Mouse (Mus musculus) thymus, postnatal 0 days (tissue): ENCODE data around the gene Gm49711. TPM values are rescaled to one million over a fixed set of nuclear protein-coding genes. Genes with fewer than 3 reads are reported as not detected.

ENCODE experiments used
- DNase-seq: peaks from one replicate; pipeline ENCODE4 v3.0.0-alpha.2; 2015; ENCODE audit warnings: low spot score
- polyA plus RNA-seq: library from polyadenylated mRNA; unstranded; fragments of >200 nt; fragmentation: Nextera tagmentation; extraction: Ambion mirVana; gene quantifications from 2 replicates; pipeline ENCODE4 v1.2.1, GENCODE M21; 2015

The Gm49711 gene
- polyA plus RNA-seq, result not detected in 2 replicates

- peak; percentile 86 for DNase-seq
Observed at GRCm38 (mm10) chr16:92057852-92058643, at the start of gene Gm49711, which contains the start of the genes Mrps6 and Slc5a3. Gene Gm49711 (plus strand): TSS chr16:92058316. Gene Mrps6 (plus strand): TSS chr16:92058270. Gene Slc5a3 (plus strand): TSS chr16:92058322.

- no peak for DNase-seq
Observed at GRCm38 (mm10) chr16:92009586-92009985, 48.5 kb upstream of the Gm49711 start.

GRCm38 (mm10) chr16:92016792-92017191 lies 41.3 kb upstream of the Gm49711 start:
- DNase-seq, result no peak

- peak; percentile 68 for DNase-seq
Observed at GRCm38 (mm10) chr16:92019141-92020118, 38.7 kb upstream of the Gm49711 start.

- DNase-seq, result no peak
Observed at GRCm38 (mm10) chr16:92021656-92022400, 36.3 kb upstream of the Gm49711 start.

- no peak for DNase-seq
Observed at GRCm38 (mm10) chr16:92022494-92023283, 35.4 kb upstream of the Gm49711 start.

GRCm38 (mm10) chr16:92033286-92033685 lies 24.8 kb upstream of the Gm49711 start:
- no peak for DNase-seq

GRCm38 (mm10) chr16:92034676-92035075 lies 23.4 kb upstream of the Gm49711 start:
- DNase-seq, result no peak

- no peak for DNase-seq
Observed at GRCm38 (mm10) chr16:92036701-92037100, 21.4 kb upstream of the Gm49711 start.

GRCm38 (mm10) chr16:92037891-92038607 lies 20.1 kb upstream of the Gm49711 start:
- DNase-seq, result peak; percentile 77

- no peak for DNase-seq
Observed at GRCm38 (mm10) chr16:92039421-92039820, 18.7 kb upstream of the Gm49711 start.

- no peak for DNase-seq
Observed at GRCm38 (mm10) chr16:92039966-92040365, 18.1 kb upstream of the Gm49711 start.

GRCm38 (mm10) chr16:92051777-92052310 lies 6.3 kb upstream of the Gm49711 start:
- no peak for DNase-seq

- DNase-seq, result no peak
Observed at GRCm38 (mm10) chr16:92052569-92052968, 5.5 kb upstream of the Gm49711 start.

- DNase-seq, result no peak
Observed at GRCm38 (mm10) chr16:92056711-92057110, 1.4 kb upstream of the Gm49711 start.

GRCm38 (mm10) chr16:92057456-92057851 lies 662 bp upstream of the Gm49711 start:
- DNase-seq, result no peak

GRCm38 (mm10) chr16:92058644-92059620 lies 816 bp downstream of the Gm49711 start:
- DNase-seq, result peak; percentile 34

GRCm38 (mm10) chr16:92060213-92060612 lies 2.1 kb downstream of the Gm49711 start:
- DNase-seq, result peak; percentile 6
